Mouse (Mus musculus): ENCODE data around the gene Krt80.

Krt80 gene

DNA sequence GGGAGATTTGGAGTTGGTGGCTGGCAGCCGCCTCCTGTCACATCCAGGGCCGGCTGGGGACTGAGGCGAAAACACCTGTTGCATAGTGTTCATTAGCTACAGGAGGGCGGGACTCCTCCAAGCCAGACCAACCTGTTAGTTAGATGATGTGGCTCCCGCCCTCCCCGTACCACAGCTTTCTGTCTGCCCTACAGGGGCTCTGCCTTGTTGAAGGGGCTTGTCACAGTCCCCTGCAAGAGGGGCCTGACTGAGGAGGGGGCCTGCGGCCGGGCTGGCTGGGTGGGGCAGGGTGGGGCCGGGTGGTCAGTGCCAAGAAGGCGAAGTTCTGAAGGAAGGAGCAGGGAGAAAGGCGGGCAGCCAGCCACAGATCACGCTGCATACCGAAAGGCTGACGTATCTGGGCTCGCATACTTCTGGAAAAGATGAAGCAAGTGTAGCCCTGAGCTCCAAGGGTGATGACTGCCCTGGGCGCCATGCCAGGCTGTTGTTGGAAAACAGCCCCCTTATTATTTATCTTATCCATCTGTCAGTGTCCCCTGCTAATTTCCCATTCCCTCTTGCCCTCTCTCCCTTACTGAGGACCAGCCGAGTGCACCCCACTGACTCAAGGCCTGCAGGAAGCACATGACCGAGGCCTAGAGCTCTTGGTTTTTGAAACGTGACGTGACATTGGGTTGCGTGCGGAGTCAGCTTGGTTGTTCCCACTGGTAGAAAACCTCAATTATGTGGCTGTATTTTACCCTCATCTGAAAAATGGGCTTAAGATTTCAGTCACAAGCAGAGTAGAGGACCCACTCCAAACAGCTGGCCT lies at the start of gene Krt80:
TSS of gene Krt80 (minus strand) at position 62 of the 811 bp plus-strand sequence.
- no peak for DNase-seq (ENCODE audit: low read depth, low spot score)

DNA sequence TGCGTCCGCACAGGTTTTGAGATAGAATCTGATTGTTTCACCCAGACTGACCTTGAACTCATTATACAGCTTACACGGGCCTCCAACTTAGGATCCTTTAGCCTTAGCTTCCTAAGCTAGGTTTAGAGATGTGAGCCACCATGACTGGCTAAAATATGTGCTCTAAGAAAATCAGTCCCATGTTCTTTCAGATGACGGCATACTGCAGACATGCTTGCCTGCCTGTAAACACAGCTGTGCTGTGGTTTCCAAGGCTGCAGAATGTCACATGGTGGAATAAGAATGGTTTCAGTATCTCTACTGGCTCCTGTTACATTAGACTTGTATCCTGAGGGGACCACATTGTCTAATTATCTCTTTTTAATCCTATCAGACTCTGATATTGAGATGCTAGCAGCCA lies 49.0 kb upstream of the Krt80 start:
- DNase-seq (ENCODE audit: low read depth, low spot score): no peak

DNA sequence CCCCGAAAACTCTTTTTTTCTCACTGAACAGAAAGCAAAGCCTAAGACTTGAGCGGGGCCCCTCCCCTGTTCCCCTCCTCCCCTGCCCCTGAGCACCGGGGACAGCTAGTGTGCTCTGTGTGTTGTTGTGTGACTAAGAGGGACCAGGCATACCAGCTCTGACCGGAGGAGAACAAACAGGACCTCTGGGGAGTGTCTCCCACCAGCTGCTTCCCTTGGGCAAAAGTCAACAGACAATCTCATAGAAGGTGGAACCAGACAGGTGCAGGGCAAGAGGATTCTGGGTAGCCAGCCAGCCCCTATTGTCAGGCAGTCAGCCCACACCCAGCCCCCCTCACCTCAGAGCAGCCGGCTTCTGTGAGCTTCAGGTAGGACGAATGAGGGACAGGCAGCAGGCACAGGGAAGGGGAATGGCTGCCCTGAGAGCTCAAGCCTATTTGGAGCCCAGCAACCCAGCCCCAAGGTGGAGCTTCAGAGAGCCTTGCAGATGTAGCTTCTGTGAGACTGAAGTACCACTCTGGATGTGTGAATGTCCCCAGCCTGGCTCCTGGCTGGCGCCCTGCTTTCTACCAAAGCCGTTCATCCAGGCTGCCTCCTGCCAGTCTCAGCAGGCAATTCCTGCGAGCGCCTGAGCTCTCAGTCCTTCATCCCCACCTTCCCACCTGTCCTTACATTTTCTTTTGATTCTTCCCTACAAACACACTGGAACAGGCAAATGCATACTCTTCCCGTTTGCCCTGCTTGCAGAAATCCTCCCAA lies 45.0 kb upstream of the Krt80 start:
- DNase-seq (ENCODE audit: low read depth, low spot score): no peak

DNA sequence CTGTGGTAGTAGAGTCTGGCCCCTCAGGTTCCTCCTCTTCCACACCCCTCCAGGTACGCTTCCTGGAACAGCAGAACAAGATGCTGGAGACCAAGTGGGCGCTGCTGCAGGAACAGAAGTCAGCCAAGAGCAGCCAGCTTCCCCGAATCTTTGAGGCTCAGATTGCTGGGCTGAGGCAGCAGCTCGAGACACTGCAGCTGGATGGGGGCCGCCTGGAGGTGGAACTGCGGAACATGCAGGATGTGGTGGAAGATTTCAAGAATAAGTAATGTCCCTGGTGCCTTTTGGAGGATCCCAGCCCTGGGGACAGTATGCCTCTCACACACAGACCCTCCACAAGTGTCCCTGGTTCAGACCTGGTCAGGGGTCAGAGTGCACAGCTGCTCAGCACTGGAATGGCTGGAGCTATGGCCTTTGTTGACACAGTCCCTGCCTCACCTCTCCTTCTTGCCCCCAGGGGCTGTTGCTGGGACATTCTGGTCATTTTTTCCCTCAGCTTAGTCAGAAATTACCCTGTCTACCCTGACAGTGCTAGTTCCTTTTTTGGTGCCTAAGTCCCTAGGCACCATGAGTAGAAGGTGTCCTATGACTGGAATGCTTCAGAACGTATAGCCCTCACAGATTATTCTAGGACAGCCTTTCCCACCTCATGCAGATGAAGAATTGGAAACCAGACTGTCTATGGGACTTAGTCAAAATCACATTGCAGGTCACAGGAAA lies 44.1 kb upstream of the Krt80 start:
- DNase-seq (ENCODE audit: low read depth, low spot score): no peak

DNA sequence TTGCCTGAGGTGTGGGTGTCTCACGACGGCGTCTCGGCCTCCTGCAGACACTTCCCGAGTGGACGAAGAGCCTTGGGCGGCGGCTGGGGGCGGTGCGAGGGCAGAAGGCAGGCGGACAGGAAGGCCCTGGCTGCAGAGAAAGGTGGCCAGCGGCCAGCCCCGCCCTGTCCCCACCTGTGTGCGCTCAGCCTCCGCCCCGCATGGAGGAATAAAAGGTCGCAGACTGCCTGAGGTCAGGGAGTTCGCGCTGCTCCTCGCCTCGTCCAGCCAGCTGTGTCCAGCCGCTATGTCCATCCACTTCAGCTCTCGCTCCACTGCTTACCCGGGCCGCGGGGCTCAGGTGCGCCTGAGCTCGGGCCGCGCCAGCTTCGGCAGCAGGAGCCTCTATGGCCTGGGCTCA lies 42.2 kb upstream of the Krt80 start:
- DNase-seq (ENCODE audit: low read depth, low spot score): no peak

DNA sequence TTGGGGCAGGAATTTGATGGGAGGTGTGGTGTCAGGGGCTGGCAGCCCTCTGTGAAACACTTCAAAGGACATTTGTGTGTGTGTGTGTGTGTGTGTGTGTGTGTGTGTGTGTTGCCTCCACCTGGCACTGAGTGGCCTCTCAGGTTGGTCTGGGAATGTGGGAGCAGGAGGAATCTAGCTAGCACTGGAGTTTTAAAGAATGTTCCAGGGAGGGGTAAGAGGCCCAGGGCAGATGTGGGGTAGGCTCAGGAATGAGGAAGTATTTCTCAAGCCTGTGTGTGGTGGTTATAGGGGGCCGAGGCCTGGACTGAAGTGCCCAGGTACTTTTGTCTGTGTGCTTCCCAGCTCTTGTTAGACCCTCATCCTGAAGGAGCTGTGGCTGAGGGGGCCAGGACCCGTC lies 40.8 kb upstream of the Krt80 start, which contains the start of gene Krt7:
TSS of gene Krt7 (plus strand) at position 269 of the 400 bp plus-strand sequence.
- no peak for DNase-seq (ENCODE audit: low read depth, low spot score)

DNA sequence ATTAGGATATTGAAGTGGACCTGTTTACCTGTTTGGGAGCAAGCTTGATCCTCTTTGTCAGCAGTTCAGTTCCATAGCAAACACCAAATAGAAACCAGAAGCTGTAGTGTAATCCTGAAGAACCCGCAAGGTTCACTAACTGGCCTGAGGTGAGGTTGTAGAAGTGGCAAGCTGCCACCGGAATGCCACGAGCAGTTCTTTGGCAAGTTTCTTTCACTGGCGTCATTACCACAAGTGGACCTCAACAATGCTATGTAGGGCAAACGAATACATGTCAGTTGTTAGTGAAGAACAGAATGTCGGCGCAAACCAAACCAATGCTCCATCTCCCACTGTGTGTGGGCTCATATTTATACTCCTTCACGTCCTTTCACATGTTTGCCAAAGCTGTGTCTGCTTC lies 28.3 kb upstream of the Krt80 start:
- no peak for DNase-seq (ENCODE audit: low read depth, low spot score)

DNA sequence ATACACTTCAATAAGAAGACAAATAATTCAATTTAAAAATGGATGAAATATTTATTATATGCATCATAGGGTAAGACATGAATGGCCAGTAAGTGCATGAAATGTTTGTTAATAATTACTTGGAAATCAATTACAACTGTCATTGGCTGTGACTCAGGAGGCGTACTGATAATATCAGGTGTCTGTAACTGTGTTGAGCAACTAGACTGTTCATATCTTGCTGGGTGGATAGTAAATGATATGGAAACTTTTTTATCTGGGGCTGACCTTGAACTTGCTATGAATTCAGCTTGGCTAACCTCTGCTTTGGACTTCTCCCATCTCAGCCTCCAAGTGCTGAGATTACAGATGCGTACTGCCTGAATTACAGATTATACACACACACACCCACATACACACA lies 27.7 kb upstream of the Krt80 start:
- DNase-seq (ENCODE audit: low read depth, low spot score): no peak

DNA sequence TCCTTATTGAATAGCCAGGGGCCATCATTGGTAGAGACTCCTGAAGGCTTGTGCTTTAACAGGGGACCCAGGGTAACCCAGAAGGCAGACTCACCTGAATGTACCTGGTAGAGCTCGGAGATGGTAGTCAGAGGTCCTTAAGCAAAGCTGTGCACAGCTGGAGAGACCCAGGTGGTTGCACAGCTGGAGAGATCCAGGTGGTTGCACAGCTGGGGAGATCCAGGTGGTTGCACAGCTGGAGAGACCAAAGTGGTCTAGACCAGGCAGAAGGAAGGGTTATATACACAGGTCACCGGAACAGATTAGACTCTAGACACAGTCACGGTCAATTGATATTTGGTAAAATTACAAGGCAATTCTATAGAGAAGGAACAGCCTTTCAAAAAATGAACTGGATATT lies 27.0 kb upstream of the Krt80 start:
- DNase-seq (ENCODE audit: low read depth, low spot score): no peak

DNA sequence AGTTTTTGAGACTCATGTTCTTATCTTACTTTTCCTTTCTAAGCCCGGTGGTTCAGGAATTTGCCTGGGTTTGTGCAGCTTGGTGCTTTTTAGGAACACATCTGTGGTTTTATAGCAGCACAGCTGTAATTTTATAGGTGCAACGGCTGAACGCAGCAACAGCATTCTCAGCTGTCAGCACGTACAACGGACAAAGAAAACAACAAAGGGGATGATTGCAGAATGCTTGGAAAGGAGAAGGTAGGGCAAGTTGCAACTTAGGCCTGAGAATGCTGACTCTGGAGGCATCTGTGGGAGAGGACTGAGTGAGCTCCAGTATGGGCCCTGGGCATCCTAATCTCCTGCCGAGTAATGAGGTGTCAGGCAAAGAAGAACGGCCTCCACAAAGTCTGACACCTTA lies 26.5 kb upstream of the Krt80 start:
- no peak for DNase-seq (ENCODE audit: low read depth, low spot score)

DNA sequence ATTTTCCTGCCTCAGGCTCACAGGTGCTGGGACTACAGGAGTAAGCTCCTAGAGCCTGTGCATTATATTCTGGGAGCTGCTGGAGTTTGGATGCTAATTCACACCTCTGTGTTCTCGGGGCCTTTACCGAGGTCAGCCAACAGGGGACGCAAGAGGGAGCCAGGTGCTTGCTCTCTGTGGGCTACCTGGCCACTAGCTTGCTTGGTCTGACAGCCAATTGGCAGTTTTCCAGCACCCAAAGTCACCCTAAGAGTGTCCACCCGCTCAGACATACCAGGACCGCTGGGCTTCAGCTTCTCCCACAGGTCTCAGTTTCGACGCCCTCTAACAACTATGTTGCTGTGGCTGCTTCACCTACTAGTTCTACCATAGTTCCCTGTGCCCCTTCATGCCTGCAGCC lies 24.9 kb upstream of the Krt80 start:
- DNase-seq (ENCODE audit: low read depth, low spot score): no peak

DNA sequence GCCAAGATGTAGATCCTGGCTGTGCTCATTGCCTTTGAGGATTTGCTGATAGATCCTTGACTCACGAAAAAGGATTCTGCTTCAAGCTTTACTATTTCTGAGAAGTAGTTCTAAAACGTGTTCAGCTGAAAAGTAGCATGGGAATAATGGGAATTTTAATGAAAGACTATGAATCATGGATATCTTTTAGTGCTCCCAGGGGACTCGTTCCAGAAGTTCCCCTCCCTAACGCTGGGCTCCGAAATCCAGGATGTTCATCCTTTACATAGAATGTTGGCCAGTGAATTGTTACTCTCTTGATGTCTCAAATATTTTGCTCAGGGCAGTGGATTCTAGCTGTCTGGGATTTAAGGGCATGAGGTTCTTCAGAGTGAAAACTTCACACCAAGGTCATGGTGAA lies 22.3 kb upstream of the Krt80 start:
- DNase-seq (ENCODE audit: low read depth, low spot score): no peak

DNA sequence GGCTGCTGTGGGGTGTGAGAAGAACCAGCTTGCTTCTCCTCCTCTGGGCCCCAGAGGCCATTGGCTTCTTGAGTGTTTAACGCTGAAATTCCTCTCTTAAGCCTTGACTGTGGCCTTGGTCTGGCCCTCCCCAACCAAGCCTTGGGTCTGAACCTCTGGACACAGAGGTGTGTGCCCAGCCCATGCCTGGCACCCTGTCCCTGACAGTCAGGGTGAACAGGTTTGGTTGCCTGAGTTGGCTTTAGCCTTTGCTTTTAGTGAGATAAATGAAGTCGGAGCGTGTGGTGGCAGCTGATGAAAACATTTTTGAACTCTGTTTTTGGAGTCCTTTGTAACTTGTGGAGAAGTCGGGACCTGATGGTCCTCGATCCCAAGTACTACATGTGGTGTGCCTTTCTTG lies 20.2 kb upstream of the Krt80 start:
- DNase-seq (ENCODE audit: low read depth, low spot score): no peak

DNA sequence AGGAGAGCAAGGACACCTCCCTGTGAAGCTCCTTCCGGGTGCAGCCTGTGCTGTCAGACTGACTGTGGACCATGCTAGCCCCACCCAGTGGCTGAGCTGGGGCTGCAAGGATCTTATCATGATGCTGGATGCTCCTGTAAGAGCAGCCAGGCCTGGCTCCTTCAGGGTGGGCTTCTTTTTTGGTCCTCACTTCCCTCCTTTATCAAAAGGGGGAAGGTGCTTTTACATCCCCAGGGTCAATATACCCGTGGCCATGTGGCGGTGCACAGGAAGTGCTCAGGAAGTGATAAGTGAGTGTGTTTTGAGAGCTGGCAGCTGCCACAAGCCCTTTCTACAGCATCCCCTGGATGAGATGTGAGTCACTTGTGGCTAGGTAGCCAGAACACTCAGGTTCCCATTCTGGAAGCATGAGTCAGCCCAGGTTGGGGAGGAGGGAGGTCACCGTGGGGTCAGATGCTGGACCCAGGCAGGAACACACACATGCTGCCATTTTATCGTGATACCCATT lies 18.1 kb upstream of the Krt80 start:
- DNase-seq (ENCODE audit: low read depth, low spot score): peak; percentile 21

DNA sequence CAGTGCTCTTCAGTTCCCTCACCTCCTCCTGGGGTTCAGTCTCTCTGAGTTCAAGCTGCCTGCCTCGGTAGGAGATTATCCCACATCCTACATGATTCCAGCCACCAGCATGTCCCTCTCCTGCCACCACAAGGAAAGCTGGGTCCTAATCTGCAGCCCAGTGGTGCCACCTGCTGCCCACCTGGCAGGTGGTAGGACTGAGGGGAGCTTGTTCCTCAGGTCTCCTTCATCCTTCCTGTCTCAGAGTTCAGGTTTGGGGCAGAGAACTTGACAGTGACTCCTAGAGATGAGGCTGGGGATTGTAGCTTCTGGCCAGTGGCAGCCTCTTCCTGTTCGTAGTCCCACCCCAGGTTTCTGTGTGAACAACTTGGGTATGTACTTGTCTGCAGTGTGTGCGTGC lies 17.2 kb upstream of the Krt80 start:
- peak; percentile 21 for DNase-seq (ENCODE audit: low read depth, low spot score)

DNA sequence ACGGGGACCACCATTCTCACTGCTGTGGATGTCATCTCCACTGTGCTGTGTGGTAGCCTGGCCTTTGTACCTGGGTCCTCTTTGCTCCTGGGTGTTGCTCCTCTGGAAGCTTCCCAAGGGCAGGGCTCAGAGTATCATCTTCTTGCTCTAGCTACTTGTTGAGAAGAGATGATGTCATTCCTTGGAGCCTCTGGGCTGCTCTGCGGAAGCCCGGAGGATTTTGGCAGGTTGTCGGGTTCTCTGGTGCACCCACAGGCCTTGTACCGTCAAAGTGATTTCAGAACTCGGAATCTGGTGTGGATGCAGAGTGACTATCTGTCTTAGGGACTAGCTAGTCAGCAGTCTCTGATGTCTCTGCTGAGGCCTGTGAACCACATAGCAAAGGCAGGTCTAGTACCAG lies 15.1 kb upstream of the Krt80 start:
- no peak for DNase-seq (ENCODE audit: low read depth, low spot score)

DNA sequence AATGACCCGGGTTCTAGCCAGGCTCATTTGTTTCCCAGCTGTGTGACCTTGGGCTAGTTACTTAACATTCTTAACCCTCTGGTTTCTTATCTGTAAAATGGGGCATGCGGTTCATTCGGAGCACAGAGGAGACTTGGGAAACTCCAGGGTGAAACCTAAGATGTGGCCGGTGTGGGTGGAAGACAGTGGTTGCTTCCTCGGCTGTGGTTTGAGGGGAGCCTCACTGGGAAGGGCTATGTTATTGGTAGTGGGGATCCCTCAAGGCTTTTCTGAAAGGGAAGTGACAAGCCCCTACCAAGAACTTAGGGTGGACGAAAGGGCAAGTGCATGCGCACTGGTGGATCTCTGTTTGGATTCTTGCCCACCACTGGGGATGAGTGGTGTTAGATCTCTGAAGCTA lies 14.6 kb upstream of the Krt80 start:
- no peak for DNase-seq (ENCODE audit: low read depth, low spot score)

DNA sequence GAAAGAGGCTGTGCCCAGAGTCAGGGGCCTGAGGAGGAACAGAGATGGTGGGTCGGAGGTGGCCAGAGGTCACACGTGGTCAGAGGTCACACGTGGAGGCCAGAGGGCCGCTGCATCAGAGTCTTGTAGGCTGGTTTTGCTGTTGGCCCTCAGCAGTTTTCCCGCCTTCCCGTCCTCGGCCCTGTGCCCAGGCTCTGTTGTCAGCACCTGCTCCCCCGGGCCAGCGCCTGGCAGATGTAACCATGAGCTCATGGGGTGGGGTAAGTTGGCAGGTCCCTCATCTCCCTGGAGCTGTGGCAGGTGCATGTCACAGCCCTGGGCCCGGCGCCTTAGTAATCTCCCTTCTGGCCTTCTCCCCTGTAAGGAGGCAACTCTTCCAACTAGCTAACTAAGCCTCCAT lies 12.8 kb upstream of the Krt80 start:
- no peak for DNase-seq (ENCODE audit: low read depth, low spot score)

DNA sequence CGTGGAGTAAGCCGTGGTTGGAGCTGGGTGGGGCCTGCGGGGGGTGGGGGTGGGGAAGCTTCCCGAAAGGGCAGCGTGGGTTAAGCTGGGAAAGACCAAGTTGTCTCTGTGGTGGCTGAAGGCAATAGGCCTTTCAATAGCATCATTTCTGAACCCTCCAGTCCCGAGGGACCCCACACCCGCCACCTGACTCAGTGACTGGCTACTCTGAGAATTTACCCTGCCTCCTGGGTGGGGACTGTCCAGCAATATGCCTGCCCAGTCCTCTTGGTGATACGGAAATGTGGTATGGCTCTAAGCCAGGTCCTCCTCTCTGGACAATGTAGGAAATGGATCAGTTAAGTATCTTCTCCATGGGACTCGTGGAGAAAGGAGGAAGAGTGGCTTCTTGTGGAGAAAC lies 11.8 kb upstream of the Krt80 start:
- DNase-seq (ENCODE audit: low read depth, low spot score): no peak

DNA sequence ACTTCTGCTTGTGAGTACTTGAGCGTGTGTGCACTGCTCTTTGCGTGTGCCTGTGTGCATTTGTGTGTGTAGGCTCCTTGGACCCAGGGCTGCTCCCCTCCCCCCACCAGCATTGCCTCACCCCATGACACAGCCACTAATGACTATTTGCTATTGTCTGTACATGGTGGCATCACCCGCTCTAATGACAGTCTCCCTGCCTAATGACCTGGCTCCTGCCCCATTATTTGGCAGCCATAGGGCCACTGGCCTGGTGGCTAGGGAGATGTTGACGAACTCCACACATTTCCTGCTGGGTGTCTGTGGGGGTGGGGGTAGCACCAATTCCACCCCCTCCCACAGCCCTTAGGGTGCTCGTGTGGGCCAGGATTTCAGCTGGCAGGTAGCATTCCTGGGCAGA lies 8.7 kb upstream of the Krt80 start:
- no peak for DNase-seq (ENCODE audit: low read depth, low spot score)

DNA sequence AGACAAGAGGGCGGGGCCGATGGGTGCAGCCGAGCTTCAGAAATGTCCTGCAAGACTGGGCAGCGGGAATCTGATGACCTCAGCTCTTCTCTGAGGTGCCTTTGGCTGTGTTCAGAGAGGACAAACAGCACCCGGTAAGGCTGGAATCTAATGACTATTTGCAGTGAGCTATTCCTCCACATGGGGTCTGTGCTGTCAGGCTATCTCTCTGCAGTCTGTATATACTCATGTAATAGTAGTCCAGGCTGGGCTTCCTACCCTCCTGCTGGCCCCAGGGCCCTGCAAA lies 6.8 kb upstream of the Krt80 start:
- no peak for DNase-seq (ENCODE audit: low read depth, low spot score)

DNA sequence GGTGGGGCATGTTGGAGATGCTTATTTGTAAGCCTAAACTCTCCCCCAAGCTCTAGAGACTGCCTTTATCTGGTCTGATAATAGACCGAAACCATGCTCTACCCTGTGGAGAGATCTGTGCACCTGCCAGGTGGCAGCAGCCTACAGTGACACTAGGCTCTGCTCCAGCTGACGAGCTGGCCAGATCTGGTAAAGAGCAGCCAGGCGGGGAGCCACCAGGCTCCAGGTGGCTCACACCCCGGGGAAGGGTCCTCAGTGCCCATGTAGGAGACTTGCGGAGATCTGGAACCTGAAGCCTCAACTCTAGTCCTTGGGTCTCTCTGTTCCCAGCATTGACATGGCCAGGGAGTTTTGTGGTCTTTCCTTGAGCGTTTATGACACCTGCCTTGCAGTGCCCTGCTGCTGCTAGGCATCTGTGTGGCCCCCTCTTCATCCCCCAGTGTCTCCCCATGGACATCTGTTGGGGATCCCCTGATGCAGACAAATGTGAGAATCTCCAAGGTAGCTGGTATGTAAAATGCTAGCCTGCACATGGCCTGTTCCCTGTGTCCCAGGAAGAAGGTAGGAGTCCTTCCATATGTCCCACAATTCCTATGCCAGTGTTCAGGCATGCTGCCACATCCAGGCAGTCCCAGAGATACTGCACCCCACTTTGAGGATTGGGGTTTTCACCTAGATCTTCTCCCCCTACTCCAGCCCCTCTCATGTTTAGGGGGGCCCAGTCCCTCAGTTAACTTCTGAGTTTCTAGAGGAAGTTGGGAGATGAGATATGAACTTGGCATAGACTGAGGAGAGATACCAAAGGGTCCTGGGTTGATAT lies 6.2 kb upstream of the Krt80 start:
- DNase-seq (ENCODE audit: low read depth, low spot score): no peak
